Mouse (Mus musculus) right cerebral cortex, adult 2 months (tissue): ENCODE results near the gene Eid2.
A peak's percentile ranks its signal among the peaks of the same experiment; 100 is the strongest.

Experiments
- DNase-seq, 2 experiments: peaks; one replicate each; pipeline ENCODE4 v3.0.0; 2021 to 2022; ENCODE audit warnings: low spot score in 2 of 2

Gene Eid2

GRCm38 (mm10) chr7:28290638-28291590, 23.2 kb downstream of the Eid2 start, which contains the start of gene Selenov:
Gene Selenov (minus strand): TSS chr7:28291186.
- DNase-seq, result peak; percentile 44 to 60

DNA sequence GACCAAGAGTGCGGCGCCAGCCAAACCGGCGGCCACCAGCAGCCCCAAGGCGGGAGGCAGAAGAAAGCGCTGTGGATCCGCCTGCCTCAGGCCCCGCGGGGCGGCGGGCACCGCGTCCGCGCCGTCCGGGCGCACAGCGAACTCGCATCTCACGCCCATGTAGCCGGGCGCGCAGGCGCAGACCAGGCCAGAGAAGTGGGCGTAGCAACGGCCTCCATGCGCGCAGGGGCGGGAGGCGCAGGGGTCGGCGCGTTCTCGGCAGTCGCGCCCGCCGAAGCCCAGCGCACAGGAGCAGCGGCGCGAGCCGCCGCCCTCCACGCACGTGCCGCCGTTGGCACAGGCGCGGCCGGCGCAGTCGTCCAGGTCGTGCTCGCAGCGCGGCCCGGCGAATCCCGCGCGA, 26.8 kb downstream of the Eid2 start:
- DNase-seq, result peak; percentile 70 to 73

- peak; percentile 44 to 50 for DNase-seq
Measured at GRCm38 (mm10) chr7:28298837-28299625, 31.4 kb downstream of the Eid2 start.

GRCm38 (mm10) chr7:28301616-28302433, 34.1 kb downstream of the Eid2 start, which contains the start of gene Dll3:
Gene Dll3 (minus strand): TSS chr7:28302238.
- peak; percentile 33 to 34 for DNase-seq

DNA sequence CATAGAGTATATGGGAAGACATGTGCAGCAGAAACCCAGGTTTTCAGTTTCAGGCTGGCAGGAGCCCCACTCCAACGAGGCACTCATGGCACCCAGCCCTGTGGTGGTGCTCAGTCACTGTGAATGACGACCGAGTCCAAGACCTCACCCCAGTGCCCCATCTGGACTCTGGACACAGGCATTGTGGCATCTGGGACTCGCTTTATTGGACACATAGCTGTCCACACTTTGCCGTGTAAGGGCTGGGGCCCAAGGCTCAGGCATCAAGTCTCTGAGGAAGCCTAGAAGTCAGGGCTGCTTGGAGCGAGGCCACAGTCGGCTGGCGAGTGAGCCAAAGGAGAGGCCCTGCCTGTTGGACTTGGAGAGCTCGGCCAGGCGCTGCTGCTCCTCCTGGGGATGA, 38.0 kb downstream of the Eid2 start:
- no peak for DNase-seq

DNA sequence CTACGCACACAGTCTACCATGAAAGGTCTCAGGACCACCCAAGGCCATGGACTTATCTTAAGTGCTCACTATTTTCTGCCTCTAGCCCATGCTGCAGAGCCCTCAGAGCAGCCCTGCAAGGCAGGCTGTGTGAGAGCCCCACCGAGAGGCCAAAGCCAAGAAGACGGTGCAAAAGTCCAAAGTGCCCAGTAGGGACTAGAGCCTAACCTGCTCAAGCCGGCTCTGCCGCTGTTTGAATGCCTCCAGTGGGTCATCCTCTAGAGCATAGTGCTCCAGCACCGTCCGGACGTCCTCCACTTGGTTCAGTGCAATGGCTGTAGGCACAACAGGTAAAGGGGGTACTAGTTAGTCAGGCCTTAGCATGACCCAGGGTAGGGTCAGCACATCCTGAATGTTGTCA, 38.5 kb downstream of the Eid2 start:
- DNase-seq, result no peak

- no peak for DNase-seq
Measured at GRCm38 (mm10) chr7:28309737-28310136, 42.1 kb downstream of the Eid2 start.

DNA sequence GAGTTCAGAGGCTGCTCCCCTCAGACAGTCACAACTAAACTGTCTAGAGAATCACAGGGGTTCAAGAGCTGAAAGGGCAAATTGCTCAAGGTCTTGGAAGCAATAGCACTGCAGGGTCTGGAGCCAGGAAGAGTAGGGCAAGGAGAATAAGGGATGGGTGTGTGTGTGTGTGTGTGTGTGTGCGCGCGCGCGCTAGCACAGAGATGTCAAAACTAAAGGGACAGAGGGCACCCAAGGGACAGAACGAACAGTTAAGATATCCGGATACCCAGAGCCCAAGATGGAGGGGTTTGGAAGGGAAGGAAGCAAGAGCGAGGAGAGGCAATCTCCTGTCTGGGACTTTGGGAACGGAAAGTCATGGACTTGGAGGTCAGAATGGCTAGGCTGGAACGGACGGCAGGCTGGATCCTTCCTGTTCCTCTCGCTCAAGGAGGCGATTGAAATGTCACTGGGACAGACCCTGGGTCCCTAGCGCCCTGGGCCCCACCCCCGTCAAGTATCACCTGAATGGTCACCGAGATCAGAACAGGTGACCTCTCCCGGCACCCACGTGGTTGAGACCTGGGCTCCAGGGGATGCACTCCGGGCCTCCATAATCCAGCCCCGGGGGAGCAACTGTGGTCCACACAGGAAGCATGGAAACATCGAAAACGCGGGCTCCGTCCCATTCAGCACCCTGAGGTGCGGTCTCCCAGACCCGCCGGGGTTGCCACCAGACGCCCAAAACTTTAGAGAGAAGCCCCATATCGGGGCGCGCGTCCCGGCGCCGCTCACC, 43.7 kb downstream of the Eid2 start:
- no peak for DNase-seq

DNA sequence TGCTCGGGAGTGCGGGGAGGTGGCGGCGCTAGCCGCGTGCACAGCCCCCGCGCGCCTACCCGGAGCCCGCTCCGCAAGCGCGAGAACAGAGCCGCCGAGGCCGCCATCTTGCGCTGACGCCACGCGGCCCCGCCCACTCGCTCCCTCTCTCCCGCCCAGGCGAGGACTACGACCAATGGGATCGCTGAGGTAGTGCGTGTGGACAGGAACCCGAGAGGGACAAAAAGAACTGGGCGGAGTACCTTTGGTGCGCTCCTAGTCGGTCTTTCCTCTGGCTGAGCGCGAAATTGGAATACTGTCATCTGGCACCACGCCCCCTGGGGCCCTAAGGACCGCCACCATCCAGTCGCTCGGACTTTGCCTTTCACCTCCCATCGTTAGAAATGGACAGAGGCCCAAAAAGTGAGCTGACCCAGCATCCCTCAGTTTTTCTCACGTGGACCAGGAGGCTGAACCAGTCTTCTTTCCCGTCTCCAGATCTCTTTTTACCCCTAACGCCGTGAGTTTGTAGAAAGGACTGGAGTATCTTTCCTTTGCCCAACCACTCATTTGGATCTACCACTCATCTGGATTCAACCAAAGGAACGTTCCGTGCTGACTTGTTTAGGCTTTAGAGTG, 44.4 kb downstream of the Eid2 start, which contains the start of gene Timm50:
TSS of gene Timm50 (minus strand) at position 147 of the 618 bp plus-strand sequence.
- DNase-seq, result peak; percentile 99 to 100

GRCm38 (mm10) chr7:28318036-28318435, 50.4 kb downstream of the Eid2 start:
- DNase-seq, result no peak

DNA sequence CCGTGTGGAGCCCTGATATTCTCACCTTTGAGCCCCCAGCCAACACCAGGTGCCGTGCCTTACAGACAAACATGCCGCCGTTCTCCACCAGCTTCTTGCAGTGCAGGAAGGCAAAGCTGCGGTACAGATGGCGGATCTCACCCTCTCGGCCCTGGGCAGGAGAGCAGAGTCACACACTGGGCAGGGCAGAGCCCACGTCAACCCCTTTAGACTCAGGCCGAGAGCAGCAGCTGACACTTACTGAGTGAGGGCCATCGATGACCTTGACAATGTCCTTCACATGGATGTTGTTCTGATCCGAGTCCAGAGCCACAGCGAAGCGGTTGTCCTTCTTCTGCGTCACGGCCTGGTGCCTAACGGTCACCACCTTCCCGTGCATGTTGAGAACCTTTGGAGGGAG, 51.0 kb downstream of the Eid2 start:
- DNase-seq, result no peak
